Mouse (Mus musculus) embryo, embryonic 10.5 days (tissue): ENCODE results near the gene Optn.

ENCODE experiments used
- DNase-seq: peaks from one replicate; pipeline ENCODE4 v3.0.0-alpha.2; 2015; ENCODE audit warnings: low spot score

The Optn gene

DNA sequence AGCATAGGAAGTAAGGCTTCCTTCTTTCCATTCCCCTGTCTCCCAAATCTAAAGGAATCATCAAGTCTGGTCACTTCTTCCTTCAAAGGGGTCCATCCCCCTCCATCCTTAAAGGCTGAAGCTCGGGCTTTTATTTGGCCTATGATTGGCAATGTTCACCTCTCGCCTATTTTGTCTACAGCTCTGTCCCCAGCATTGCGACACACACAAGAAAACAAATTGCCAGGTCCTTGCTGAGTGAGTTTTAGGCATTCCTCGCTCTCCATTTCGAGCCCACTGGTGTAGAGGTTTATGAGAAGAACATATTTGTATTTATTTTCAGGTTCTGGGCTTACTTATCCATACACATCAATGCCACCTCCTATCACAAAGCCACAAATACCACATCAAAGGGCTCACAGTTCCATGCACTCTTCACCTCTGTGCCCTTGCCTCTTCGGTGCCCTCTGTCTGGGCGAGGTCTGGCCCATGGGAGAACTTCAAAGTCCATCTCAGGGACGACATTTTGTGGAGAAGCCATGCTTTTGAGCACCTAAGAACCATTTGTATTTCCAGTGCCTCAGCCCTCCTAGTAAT is 2.6 kb downstream of the Optn start:
- no peak for DNase-seq

DNA sequence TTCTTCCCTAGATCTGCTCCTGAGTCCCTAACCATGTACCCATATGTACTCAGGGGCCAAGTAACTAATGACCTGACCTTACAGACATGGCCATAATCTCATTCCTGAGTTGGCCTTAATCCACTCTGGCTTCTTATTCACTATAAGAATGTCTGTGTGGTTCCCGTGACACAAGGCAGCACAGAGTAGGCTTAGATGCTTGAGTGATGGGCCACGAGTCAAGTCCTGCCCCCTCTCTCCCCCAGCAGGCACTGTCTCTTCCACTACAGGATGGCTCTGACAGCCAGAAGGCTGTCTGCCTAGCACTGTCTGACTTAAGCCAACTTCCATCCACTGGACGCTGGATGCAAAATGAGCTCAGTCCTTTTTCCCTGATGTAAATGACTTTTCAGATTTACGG is 3.9 kb downstream of the Optn start:
- no peak for DNase-seq

DNA sequence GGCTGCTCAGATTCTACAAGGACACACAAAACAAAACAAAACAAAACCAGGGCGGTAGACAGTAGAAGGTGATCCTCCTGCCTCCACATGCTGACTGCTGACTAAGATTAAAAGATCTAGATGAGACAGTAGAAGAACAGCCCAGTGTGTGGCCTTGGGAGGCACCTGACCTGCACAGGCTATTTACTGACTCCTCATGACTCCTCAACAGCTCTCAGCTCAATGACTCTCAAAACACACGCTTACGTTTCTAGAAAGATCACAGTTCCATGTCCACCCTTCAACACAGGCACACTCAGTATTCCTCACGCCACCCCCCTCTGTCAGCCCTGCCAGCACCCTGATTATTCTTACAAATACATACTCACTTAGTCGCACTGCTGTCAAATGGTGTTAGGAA is 5.4 kb downstream of the Optn start:
- no peak for DNase-seq

DNA sequence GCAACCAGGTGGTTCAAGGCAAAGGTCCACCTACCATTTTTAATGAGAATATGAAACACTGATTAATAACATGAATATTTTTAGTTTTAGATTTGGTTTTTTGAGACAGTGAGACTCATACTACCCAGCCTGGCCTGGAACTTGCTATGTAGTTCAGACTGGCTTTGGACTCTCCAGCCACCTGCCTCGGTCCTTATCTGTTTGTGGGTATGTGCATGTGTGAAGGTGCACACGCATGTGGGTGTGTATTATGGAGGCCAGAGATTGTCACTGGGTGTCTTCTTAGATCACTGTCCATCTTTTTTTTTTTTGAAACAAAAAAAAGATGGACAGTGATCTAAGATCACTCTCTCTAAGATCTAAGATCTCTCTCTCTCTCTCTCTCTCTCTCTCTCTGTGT is 13.3 kb downstream of the Optn start:
- no peak for DNase-seq

DNA sequence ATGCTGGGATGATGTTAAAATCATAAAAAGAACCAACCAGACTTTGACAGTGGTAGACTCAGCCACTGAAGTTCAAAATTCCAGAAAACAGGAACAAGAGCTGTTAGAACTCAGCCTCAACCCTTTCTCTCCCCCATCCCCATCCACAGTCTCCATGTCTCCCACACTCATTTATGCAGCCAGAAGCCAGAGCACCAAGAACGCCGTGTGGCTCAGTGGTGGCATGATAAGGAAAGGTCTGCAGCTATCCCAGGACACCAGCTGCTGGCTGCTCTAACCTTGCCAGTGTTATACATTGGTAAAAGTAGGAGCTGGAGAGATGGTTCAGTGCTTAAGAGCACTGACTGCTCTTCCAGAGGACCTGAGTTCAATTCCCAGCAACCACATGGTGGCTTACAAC is 16.8 kb downstream of the Optn start:
- no peak for DNase-seq

DNA sequence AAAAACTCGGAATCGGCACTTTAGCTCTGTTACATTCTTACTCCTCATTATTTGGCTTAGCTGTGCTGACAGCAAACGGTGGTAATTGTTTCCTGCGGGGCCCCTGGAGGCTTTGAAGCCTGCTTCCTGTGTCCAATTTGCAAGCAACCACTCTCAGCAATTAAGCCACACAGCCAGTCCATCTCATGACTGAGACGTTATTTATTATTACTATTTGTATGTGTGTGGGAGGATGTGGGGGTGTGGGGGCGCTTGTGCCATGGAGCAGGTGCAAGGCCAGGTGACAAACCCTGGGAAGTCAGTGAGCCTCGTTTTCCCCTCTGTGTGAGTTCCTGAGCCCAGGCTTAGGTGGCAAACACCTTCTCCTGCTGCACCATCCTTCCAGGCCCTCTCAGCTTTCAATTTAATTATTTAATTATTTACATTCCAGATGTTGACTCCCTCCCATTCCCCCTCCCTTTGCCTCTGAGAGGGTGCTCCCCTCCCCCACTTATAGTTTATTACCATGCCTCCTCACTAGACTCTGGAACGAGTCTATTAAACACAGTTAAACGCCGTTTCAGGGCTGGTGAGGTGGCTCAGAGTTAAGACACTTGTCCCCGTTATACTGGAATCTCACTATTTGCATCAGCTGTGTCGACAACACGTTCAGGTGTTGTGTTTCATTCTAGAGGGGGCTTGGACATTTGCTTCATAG is 18.4 kb downstream of the Optn start:
- DNase-seq, result peak; percentile 30

DNA sequence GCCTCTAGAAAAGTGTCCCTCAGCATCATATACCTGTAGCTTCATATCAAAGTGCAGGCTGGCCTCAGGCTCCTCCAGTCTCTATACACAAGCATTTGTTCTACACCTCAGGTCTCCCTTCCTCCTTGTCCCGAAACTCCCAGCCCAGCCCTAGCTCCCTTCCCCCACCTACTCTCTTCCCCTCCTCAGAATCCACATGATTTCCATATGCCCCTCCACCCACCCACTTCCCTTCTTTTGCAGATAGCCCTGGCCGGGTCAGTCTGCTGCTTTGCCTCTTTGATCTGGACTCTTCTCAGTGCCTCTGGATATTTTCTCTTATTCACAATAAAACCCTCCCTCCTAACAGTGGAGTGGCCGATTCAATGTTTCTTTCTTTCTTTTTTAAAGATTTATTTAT is 19.5 kb downstream of the Optn start:
- no peak for DNase-seq

DNA sequence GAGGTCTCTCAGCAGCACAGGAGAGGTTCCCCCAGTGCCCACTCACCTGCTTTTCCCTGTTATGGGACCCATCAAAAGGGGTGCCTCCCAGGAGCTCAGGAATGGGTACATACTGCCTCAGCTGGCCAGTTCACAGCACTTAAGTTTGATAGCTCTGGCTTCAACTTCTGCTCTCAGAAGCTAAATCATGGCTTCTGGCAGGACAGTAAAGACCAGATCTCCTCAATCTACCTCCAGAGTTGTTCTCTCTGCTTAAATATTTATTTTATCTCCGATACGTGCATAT is 20.4 kb downstream of the Optn start:
- no peak for DNase-seq

DNA sequence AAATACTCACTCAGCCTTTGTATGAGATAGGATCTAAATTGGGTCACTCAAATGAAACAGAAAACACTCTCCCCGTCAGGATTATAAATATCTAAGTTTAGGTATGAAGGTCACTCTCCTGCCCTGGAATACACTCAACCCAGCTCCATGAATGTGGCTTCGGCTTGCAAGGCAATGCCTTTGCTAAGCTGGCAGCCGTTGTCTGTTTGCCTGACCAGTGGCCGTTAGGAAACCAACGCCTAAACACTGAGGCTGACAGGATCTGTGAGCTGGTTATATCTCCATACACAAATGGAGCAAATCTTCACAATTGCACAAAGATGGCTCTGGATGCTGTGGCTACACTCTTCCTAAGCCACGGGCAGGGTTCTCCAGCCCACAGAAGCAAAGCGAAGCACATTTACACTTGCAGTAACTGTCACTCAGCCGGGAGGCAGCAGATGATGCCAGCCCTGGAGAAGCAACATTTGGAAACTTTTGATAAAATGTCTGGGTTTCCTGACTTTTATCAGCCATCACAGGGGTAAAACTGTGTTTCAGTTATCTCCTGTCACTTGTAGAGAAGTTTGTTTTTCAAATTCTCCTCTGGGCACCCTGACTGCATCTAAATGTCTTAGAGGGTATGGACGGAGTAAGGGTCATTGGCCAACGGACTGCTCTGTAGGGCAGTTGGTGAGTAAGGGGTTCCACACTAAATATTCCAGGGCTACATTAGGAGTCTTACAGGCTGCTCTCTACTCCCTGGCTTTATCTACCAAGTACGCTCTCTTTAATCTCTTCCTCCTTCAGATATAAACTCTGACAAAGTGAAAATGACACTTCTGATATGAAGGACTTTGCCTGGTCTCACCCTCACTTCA is 21.0 kb downstream of the Optn start:
- no peak for DNase-seq

DNA sequence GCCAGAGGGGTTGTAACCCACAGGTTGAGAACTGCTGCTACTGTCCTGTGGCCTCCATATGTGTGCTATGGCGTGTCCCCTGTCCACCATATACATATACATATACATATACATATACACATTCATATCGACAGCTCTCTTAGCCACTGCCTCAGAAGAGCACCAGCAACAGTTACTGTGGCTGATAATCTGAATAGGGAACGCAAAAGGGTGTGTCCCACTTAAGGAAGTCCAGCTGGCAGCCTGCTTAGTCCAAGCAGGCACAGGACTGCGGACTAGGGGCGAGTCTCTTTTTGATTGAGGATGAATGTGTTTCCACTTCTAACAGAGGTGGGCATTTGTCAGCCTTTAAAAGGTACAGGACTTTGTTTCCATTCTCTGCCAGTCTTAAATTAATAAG is 22.0 kb downstream of the Optn start:
- no peak for DNase-seq

DNA sequence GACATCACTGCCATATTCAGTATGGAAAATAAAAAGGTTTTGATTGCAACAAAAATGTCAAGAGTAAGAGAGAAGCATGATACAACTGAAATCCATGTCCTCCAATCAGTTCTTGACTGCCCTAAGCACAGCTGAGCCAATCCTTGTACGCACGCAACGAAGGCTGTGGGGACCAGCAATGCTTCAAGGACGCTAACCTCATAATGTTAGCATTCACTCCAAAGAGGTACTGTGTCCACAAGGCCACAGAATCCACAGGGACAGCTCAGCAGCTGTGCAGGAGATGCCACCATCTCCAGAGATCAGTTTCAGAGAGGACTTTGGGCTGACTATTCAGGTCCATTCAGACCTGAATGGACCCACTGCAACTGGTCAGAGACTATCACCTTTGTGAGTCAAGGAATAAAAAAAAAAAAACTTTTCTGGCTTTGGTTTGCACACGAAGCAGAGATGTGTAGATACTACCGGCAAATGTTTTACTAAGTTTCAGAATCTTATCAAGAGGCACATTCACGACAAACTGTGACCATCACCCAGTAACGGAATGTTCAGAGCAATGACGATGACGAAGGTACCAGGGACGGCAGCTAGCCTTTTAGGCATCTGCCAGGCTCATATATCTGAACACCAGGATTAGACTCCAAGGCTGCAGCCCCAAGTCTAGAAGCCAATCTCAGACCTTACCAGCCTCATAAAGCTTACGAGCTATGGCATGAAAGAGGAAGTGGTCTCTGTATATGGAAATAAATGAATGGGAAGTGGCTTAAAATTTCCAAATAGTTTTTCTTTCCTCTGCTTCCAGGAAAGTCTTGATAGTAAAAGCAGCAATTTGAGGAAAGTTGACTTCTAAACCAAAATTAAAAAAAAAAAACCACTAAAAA is 23.3 kb downstream of the Optn start:
- no peak for DNase-seq

DNA sequence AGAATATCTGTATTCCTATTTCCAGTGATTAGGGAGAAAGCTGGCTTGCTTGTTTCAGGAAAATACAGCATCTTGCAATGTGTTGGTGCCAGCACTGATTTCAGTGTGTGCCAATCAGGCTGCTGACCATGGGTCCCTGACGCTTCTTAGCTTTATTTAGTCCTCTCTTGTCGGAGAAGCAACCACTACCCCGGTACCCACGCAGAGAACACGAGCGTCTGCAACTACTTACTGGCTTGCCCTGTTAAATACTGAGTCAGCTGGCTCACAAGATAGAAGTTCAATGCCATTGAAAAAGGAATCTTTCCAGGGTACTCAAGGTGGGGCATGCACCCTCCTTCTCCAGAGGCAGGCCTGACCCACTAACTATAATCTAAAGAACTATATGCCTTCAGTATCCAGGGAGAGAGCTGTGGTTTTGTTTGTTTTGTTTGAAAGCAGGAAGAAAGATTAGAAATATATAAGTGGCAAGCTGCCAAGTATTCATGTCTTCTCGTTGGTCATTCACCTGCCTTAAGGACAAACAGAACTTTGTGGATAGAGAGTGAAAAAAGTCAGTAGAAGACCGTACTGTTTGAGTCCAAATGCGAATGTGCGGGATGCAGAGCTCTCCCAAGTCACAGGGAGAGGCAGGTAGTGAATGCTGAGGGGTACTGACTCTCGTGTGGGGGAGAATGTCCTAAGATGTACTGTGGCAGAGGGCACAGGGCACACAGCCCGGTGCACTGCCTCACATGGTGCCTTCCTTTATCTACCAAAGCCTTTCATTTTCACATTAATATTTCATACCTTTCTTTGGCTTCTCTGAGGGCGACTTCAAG is 24.3 kb downstream of the Optn start:
- no peak for DNase-seq

DNA sequence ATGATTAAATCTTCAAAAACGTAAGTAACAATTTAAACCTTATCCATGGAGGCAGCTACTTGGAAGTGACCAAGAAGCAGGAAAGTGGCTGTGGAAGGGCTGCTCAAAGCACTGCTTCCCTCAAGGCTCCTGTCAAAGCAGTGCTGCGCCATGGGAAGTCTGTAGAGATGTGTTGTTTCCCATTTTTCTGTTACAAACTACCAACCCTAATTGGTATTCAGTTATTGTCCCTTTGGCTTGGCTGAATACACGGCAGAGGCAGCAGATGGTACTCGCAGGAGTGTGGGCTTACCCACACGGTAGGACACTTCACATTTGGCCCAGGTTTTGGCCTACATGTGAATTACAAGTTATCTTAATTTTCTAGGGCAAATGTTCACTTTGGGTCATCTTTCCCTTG is 25.5 kb downstream of the Optn start:
- no peak for DNase-seq

DNA sequence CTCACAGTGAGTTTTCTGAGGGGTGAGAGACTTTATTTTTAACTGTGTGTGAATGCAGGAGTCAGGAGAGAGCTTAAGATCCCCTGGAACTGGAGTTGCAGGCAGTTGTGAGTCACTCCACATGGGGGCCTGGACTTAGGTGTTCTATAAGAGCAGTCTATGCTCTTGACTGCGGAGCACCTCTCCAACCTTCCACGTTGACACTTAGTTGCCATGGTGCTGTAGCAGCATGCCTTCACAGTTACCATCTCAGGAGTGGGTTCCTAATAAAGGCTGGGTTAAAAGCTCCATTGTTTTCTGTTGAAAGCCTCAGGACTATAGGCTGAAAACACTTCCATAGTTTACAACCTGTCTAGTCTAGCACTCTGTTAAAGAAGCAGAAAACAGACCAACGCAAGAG is 26.5 kb downstream of the Optn start:
- DNase-seq, result no peak

DNA sequence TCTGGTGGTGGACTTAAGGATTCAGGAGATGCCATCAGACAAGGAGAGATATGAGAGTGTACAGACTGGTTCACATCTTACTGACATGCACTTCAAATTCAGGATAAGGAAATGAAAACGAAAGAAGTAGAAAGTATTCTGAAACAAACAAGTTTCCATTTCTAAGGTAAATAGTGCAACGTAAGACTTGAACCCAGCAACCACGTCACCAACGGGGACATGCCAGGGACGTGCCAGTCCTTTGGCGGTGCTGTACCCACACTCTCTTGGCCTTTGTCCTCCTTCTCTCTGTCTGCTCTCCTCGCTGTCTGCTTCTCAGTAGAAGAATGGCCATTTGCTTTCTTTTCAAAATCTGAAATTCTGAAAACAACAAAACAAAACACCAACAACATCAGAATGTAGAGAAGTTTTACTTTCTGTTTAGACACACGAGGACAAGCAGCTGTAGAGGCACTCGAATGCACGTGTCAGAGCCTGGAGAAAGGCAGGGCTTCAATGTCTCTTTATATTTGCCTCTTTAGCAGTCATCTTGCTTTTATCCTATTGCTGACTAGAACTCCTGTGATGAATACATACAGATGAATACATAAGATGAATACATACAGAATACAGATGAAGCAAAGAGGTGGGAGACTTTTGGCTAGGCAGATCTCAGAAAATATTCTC is 27.3 kb downstream of the Optn start:
- DNase-seq, result no peak

DNA sequence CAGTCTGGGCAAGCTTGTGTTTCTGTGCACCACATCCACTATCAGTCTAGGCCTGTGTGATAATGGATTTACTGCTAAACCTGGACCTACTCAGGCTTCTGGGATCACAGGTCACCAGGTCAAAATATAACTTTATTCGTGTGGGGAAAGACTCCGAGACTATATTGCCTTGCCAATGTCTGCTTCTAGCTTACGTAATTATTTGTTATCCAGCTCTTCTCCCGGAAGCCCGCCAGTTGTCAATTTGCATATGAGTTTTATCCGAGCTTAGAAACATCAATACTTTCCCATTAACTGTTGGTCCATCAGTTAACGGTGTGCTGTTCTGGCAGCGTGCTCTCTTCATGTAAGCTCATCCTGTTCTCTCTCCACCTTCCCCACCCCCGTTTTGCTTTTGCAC is 28.6 kb downstream of the Optn start:
- no peak for DNase-seq

DNA sequence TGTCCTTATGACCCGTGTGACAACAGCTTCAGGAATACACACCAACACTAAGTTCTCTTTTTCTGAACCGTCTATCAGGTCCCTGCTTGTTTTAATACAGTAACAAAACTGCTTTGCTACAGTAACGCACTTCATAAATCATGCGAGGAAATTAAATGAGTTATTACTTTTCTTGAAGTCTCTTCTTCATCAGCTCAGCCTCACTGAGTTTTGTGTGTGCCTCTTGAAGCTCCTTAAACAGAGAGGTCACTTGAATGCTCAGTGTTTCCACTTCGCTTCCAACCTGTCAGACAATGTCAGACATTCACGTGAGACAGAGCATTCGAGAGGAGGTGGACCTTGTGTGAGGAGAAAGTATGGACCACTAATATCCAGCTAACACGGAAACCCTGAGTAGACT is 29.1 kb downstream of the Optn start:
- DNase-seq, result no peak

DNA sequence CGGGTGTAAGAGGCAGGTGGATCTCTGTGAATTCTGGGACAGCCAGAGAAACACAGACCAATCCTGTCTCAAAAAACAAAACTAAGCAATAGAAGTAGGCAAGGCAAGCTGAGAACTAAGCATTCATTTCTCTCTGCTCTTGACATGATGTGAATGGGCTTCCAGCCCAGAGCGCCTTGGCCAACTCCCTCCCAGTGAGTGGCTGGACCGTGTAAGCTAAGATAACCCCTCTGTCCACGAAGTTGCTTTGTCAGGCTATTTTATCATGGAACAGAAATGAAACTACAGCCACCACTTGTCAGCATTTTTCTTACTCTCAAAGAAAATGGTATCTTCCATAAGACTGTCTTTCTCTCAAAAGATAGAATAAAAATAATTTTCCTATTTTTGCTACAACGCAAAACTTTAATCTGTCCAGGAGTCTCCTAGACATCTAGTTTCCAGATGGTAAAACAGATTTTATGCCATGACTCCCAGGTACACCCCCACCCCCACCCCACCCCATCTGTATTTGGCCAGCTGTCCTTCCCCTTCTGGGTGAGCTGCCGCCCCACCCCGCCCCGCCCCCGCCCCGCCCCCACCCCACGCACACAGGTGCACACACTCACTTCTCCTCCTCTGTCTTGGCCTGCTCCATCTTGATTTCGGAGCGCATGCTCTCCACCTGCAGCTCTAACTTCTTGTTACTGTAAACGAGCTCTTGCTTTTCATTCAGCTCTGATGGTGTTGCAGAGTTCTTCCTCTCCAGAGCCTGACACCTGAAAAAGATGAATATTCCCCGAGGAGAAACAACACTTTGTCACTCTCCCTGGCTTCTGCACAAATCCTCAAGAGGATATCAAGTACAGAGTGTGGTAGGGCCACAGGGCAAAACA is 30.1 kb downstream of the Optn start:
- DNase-seq, result no peak

DNA sequence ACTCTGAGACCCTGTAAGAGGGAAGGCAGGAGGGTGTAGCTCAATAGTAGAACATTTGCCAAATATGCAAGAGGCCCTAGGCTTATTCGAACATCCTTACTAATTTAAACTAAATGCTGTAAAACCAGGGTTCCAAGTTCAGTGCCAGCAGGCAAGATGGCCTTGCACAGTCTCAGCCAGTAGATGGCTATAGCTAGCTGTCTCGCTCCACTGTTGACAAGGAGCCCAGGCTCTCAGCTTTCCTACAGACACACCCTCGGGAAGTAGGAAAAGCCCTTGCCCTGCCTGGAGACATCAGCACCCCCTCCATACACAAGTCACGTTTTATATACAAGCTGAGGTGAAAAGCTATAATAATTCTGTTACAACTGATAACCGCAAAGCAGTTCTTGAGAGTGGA is 31.2 kb downstream of the Optn start:
- DNase-seq, result no peak

DNA sequence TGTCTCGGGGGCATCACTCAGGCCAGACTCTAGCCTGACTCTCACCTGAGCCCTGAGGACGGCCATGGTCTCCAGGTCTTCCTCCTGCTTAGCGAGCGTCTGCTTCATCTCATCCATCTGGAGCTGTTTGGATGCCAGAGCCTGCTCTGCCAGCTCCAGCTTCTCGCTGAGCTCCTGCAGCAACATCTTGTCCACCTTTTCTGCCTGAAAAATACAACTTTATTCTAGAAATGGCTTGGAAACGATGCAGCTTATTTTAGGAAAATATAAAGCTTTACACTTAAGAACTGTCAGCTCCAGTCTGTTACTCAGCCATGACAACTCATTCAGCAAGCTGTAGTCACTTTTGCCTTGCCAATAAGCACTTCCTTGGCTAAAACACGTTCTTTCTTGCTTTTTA is 32.6 kb downstream of the Optn start:
- DNase-seq, result no peak
